Mouse (Mus musculus): ENCODE data around the gene Cacnb4.
A peak's percentile ranks its signal among the peaks of the same experiment; 100 is the strongest.

The Cacnb4 gene

GRCm38 (mm10) chr2:52461206-52461967 lies 215.2 kb downstream of the Cacnb4 start:
- DNase-seq = no peak

- no peak for DNase-seq
These were observed 220.8 kb downstream of the Cacnb4 start for GRCm38 (mm10) chr2:52455606-52456479.

- DNase-seq = no peak
These were observed 226.8 kb downstream of the Cacnb4 start for GRCm38 (mm10) chr2:52449818-52450217.

GRCm38 (mm10) chr2:52448916-52449315 lies 227.7 kb downstream of the Cacnb4 start:
- DNase-seq = no peak

GRCm38 (mm10) chr2:52446648-52447047 lies 230.0 kb downstream of the Cacnb4 start:
- DNase-seq = no peak

DNA sequence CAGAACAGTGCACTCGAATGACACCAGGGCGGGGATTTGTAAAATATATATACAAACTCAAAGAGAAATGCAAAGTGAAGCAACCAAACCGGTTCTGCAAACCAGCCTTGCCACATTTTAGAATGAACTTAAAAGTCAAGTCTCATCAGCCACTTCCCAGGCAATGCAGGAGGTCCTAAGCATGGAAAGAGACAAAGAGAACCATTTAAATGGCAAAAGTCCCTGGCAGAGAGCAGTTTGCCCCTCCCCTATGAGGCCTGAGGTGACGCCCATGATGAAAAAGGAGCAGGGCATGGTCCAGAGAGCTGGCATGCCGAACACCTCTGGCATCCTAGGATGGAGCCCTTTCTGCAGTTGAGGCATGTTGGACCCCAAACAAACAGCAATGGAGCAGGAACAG lies 234.5 kb downstream of the Cacnb4 start:
- no peak for DNase-seq

DNA sequence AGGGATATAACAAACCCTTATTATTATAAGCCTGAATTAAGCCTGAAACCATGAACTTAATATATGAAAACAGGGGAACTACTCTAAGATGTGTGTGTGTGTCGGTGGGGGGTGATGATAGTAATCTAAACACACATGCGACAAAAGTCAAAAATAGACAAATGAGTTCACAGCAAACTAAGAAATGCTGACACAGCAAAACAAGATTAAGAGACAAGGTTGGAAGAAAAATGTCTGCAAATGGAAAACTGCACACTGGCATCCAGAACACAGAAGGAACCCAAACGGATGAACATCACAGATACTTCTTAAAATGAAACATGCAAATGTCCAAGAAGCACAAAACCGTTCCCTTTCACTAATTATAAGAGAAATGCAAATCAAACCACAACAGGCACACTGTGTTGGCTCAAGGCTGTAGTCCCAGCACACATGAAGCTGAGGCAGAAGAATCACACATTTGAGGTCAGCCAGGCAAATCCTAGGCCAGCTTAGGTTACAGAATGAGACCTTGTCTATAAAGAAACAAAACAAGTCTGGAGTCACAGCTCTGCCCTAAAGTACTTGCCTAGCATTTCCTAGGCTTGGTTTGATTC lies 236.1 kb downstream of the Cacnb4 start:
- no peak for DNase-seq

- DNase-seq = no peak
These were observed 238.2 kb downstream of the Cacnb4 start for GRCm38 (mm10) chr2:52438437-52438836.

DNA sequence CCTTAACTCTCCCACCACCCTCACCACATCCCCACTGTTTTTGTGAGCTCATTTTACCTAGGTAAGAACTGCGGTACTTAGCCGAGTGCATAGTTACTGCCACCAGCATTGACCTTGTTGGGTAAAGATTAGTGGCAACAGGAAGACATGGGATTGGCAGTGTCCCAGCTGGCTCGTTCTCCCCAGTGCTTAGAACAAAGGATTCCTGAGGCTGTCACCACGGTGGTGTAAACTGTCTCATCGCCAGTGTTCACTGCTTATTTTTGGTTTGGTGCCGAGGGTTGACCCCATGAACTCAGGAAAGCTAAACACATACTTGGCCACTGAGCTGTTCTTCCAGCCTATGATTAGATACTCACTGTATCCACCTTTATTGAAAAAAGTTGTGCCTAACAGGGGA lies 238.6 kb downstream of the Cacnb4 start:
- peak; percentile 81 for DNase-seq

- DNase-seq = no peak
These were observed 240.6 kb downstream of the Cacnb4 start for GRCm38 (mm10) chr2:52435919-52436632.

GRCm38 (mm10) chr2:52433365-52433764 lies 243.3 kb downstream of the Cacnb4 start:
- no peak for DNase-seq

DNA sequence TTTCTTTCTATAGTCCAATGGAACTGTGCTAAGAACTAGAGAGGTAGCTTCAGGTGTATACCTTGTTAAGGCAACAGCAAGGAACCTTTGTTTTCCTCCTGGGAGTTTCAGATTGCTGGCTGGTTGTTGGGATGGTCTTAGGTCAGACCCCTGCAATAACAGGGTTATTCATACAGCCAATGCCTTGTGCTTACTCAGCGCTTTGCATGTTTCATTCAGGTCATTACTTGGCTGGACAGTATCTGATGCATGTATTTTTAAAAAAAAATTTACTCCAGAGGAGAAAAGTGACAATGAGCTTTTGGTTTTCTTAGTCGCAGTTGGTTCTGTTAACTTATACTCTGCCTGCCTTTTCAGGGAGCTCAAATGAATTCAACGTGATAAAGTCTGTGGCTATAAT lies 249.2 kb downstream of the Cacnb4 start:
- no peak for DNase-seq

DNA sequence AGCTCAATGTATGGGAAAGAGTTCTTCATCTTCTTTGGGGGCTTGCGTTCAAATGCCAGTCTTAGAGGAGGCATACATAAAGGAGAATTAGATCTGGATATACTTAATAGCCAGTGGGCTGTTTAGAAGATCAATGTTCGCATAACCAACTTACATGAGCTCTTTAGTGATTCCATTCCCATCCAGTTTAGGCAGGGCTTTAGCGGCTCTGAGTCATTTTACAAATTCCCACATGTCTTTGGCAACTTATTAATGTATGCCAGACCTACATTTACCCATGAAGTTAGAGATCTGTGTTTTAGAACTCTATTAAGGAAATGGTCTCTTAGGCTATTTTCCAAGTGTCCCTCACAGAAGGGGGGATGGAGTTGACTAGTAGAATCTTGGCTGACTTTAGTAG lies 250.6 kb downstream of the Cacnb4 start:
- DNase-seq = no peak

- DNase-seq = no peak
These were observed 251.2 kb downstream of the Cacnb4 start for GRCm38 (mm10) chr2:52425523-52425795.

DNA sequence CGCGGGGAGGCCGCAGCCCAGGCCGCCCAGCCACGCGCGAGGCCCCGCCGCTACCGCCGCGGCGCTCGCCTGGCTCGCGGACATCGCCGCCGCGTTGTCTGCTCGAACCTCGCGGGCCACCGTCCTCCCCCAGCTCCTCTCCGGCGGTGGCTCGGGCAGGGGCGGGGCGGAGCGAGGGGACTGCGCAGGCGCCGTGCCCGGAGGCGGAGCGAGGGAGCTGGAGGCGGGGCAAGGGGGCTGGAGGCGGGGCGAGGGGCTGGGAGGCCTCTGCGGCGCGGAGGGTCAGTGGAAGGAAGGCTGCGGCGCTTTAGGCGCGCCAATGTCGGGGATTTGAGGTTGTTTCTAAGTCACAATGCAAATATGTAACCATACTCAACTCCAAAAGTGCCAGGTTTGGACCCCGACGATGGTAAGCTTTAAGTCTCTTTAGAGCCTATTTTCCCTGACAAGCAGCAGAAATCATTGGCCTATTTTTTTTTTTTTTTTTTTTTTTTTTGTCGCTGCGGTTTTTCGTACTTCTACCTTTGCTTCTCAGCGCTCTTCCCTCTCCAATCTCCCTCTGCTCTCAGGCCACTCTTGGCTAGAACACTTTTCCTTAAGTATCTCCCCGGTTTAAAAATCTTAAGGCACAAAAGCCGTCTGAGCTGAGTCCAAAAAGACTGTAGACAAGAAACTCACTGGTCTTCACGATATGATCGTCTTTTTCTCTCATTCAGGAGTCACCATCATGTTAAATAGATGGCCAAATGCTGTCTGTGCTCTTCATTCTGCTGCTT lies 251.7 kb downstream of the Cacnb4 start, which contains the start of gene Arl5a:
Gene Arl5a (minus strand): TSS at position 155 of the 776 bp plus-strand sequence.
- peak; percentile 94 for DNase-seq

DNA sequence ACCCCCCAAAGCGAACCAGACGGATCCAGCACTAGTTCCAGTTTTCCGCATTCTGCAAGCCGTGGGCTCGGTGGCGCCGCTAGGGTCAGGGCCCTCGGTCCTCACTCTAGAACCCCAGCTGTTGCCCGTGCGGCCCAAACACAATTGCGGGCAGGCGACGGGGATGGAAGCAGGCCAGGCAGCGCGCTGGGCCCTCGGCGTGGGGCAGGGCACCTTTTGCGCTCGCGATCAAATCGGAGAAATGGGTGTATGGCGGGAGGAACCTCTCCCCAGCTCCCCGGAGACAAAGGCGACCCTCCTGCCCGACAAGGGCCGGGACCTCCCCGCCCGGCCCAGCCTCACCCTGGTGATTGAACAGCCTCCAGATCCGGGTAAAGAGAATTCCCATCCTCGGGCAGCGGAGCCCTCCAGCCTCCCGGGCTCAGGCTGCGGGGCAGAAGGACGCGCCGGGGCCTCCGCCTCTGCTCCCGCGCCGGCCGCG lies 252.3 kb downstream of the Cacnb4 start:
- DNase-seq = no peak

- DNase-seq = no peak
These were observed 252.9 kb downstream of the Cacnb4 start for GRCm38 (mm10) chr2:52423611-52424247.

DNA sequence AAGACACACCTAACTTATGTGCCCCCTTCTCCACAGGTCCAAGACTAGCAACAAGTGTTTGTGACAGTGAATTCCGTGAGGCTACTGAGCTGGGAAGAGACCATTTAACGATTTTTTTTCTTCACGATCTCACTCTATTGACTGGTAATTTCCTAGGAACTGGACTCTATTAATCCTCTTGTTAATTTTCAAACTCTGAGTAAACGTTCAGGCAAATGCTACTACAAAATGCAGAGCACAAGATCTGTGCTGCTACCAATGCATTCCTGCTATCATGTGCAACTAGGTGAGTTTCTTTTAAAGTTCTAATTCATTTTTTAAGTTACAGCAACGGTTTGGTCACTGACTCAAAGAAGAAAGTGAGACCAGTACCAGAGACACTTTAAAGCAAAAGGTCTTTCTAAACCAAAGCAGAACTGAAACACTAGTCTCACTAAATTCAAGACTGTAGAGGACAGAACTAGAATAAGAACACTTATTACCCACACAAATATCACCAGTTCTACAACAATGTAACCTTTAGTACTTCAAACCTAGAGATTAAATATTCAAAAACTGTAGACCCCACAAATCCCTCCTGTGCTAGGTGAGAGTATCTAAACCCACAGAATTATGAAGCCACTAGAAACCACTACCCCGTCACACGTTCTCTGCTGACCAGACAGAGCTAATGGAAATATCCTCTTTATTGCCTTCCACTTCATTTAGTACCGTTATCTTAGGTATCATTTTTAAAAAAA lies 253.6 kb downstream of the Cacnb4 start:
- no peak for DNase-seq

DNA sequence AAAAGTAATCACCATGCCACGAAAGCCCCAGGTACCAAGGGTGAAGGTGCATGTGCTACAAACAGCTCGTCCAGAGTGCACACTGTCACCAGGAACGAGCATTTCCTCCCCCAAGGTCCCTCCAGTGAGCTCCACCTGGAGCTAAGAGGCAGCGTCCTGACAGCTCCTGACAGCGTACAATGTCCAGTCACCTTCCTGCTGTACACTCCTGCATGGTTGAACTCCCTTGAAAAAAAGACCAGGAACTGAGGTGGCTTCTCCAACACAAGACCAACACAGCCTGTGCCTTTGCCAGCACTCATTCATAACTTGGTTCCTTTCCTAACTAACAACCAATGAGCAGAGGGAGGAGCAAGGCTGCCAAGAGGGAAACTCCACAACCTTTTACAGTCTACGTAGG lies 255.4 kb downstream of the Cacnb4 start:
- peak; percentile 38 for DNase-seq

DNA sequence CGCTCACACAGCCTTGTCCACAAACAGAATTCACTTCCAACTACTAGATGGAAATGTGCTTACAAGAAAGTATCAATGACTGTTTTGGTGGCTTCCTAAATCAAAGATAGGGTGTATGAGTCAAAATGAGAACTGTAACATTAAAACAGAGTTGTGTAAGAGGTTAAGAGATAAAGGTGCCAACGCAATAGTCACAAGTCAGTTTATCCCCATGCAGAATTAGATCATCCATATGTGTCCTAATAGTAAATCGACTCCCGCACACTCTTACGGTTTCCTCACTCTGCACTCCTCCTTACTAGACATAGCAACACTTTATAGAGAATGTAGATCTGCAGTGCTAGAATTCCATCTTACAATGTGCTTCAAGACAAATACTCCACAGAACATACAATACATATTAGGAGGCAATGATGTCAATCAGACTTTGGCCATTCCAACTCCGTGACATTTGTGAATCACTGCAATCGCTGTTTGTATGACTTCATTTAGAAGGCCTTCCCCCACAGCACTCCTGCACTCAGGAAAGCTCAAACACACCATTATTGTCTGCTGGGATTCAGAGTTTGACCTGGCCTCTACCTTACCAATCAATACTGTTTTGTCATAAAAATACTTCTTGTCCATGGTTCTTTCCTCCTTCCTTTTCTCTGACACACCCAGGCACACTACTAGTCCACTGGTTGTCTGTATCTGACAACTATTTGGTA lies 256.5 kb downstream of the Cacnb4 start:
- DNase-seq = no peak
